In the genomic region with DNA sequence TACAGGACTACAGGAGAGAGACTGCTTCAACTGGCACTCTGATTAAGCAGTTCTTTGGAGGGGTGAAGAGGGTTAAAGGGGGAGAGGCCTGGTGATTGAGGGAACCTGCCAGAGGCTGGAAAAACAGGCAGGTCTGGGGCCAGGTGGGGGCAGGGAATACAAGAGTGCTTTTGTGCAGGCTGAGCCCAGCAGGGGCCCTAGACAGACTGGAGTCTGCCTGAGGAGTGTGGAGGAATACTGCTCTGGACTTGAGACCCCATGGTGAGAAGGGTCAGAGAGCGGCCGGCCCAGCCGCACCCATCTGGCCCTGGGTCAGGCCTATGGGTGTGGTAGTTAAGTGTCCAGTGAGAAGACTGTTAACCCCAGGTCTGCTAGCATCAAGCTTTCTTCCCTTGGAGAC, we compare ENCODE assay signal across 10 mouse cellular contexts. TPM values are rescaled to one million over a fixed set of nuclear protein-coding genes. Genes with fewer than 3 reads are reported as not detected.
DNase-seq lines count a peak whose midpoint lies in the region; ATAC-seq lines count a peak whose summit lies in the region.
"Had no signal": no experiment of that assay in that cellular context is flagged by ENCODE, and none has a peak within 500 bp of the region (broad histone marks: within the 10 kb centered on the region; RNA-seq: fewer than 3 reads in every experiment).

No protein-coding gene starts in this region.

- H3K27me3 ChIP-seq in intestine, embryonic 16.5 days (replicated peaks; ENCODE audit: control insufficient read depth, insufficient read depth, low read length), result no peaks in the 10 kb centered on the region
- no peaks in the 10 kb centered on the region for H3K27me3 ChIP-seq in stomach, embryonic 14.5 days (ENCODE audit: control insufficient read depth, insufficient read depth, low read length)
- no peaks in the 10 kb centered on the region for H3K27me3 ChIP-seq in forebrain, embryonic 12.5 days

- H3K4me1 ChIP-seq in intestine, embryonic 16.5 days (ENCODE audit: control insufficient read depth, insufficient read depth, low read length), result no peaks in the 10 kb centered on the region
- H3K4me1 ChIP-seq in stomach, embryonic 14.5 days (ENCODE audit: control insufficient read depth, insufficient read depth, low read length), result no peaks in the 10 kb centered on the region
- no peaks in the 10 kb centered on the region for H3K4me1 ChIP-seq in forebrain, embryonic 12.5 days

- H3K9me3 ChIP-seq in intestine, embryonic 16.5 days (ENCODE audit: control insufficient read depth, low read length), result no peaks in the 10 kb centered on the region
- H3K9me3 ChIP-seq in stomach, embryonic 14.5 days (ENCODE audit: control insufficient read depth, low read depth, low read length), result no peaks in the 10 kb centered on the region
- H3K9me3 ChIP-seq in forebrain, embryonic 12.5 days, result no peaks in the 10 kb centered on the region

- no peak overlapping the region for H3K27ac ChIP-seq in intestine, embryonic 16.5 days (ENCODE audit: low read length)
- peak overlapping the region; percentile 67; the same call in 1 of the 2 replicates for H3K27ac ChIP-seq in stomach, embryonic 14.5 days (ENCODE audit: low read length)
- H3K27ac ChIP-seq in forebrain, embryonic 12.5 days, result no peak overlapping the region
- H3K27ac ChIP-seq: left cerebral cortex, adult 2 months had no signal

- no peak overlapping the region for H3K9ac ChIP-seq in intestine, embryonic 16.5 days (ENCODE audit: low read depth, low read length)
- no peak overlapping the region for H3K9ac ChIP-seq in stomach, embryonic 14.5 days (replicated peaks; ENCODE audit: low read depth, low read length)
- H3K9ac ChIP-seq in forebrain, embryonic 12.5 days, result no peak overlapping the region

- peaks cover 3% of the 10 kb centered on the region for H3K36me3 ChIP-seq in intestine, embryonic 16.5 days (ENCODE audit: control insufficient read depth, insufficient read depth, low read length)
- peaks cover 43% of the 10 kb centered on the region for H3K36me3 ChIP-seq in stomach, embryonic 14.5 days (ENCODE audit: control insufficient read depth, insufficient read depth, low read length)
- peaks cover 56% of the 10 kb centered on the region for H3K36me3 ChIP-seq in forebrain, embryonic 12.5 days (replicated peaks)

- H3K4me3 ChIP-seq in intestine, embryonic 16.5 days (ENCODE audit: low read length), result no peak overlapping the region
- H3K4me3 ChIP-seq in stomach, embryonic 14.5 days (ENCODE audit: low read depth, low read length), result no peak overlapping the region
- H3K4me3 ChIP-seq in forebrain, embryonic 12.5 days (replicated peaks), result no peak overlapping the region
- H3K4me3 ChIP-seq: left cerebral cortex, adult 2 months had no signal

- intact Hi-C loops in gastrocnemius, postnatal 14 days (cut with DNase I; ENCODE audit: low total_unique reads), result no loop called here

- 56% methylated on average over 3 of the region's 3 CpGs for WGBS in intestine, embryonic 16.5 days
- WGBS in stomach, embryonic 14.5 days, result 54% methylated on average over 3 of the region's 3 CpGs
- WGBS in forebrain, embryonic 12.5 days, result 48% methylated on average over 3 of the region's 3 CpGs

- peak; percentile 76 for ATAC-seq in intestine, embryonic 16.5 days
- ATAC-seq in stomach, embryonic 14.5 days (ENCODE audit: insufficient number of reproducible peaks, insufficient read depth, low FRiP score, low read depth), result peak; percentile 83
- ATAC-seq in forebrain, embryonic 12.5 days (ENCODE audit: low FRiP score), result no peak

- DNase-seq in gastrocnemius, postnatal 14 days, result peak; percentile 26
- no peak for DNase-seq in gastrocnemius, postnatal 25 days
- DNase-seq in lung, adult 18-20 months, result peak; percentile 19 to 43
- DNase-seq in lung, postnatal 25 days (ENCODE audit: low spot score), result no peak
- DNase-seq in ovary, postnatal 14 days (ENCODE audit: low spot score), result no peak
- DNase-seq: adrenal gland, postnatal 10 days had no signal

- no peak overlapping the region for H3K4me2 ChIP-seq in intestine, embryonic 16.5 days (ENCODE audit: low read depth, low read length)
- H3K4me2 ChIP-seq in stomach, embryonic 14.5 days (replicated peaks; ENCODE audit: low read depth, low read length), result no peak overlapping the region
- no peak overlapping the region for H3K4me2 ChIP-seq in forebrain, embryonic 12.5 days

RNA-seq across cellular contexts. Expression of a gene that starts 6.7 kb away (rescaled TPM):
- 10 to 100 TPM; 25.7 to 34.3 TPM for total RNA-seq in gastrocnemius, postnatal 14 days (2021)
- 10 to 100 TPM; 16.5 to 18.6 TPM for total RNA-seq in gastrocnemius, postnatal 25 days (2021)
- polyA plus RNA-seq in intestine, embryonic 16.5 days (2015; fragmentation: Nextera tagmentation; extraction: Ambion mirVana), result 6.8 and 6.9 TPM in 2 replicates
- 10.4 and 12.3 TPM in 2 replicates for polyA plus RNA-seq in stomach, embryonic 14.5 days (2014; fragmentation: Nextera tagmentation; extraction: Ambion mirVana)
- polyA plus RNA-seq in forebrain, embryonic 12.5 days (2016; fragmentation: Nextera tagmentation; extraction: Ambion mirVana), result 14.9 and 15.1 TPM in 2 replicates

Comparison
In these comparisons a context has a peak if more than half of its experiments do, and no peak if none do; other contexts are left out.
1. DNase-seq: peak in gastrocnemius, postnatal 14 days (single experiment) and lung, adult 18-20 months (2 of 2); none in gastrocnemius, postnatal 25 days (single experiment), lung, postnatal 25 days (single experiment) and ovary, postnatal 14 days (single experiment).